Mouse (Mus musculus) thymus, postnatal 36 days (tissue): ENCODE results near the gene Trim29.
A peak's percentile ranks its signal among the peaks of the same experiment; 100 is the strongest.

Source experiments
- DNase-seq, 2 experiments: peaks; one replicate each; pipeline ENCODE4 v3.0.0; 2022; ENCODE audit warnings: mixed read lengths in 2 of 2

Gene Trim29

GRCm38 (mm10) chr9:43310538-43310937 is at the start of gene Trim29:
Gene Trim29 (plus strand): TSS chr9:43310848.
- DNase-seq, result no peak

GRCm38 (mm10) chr9:43261124-43261907 is 49.3 kb upstream of the Trim29 start:
- DNase-seq, result no peak

GRCm38 (mm10) chr9:43261941-43262340 is 48.7 kb upstream of the Trim29 start:
- no peak for DNase-seq

- no peak for DNase-seq
Observed at GRCm38 (mm10) chr9:43262390-43262789, 48.3 kb upstream of the Trim29 start.

- no peak for DNase-seq
Observed at GRCm38 (mm10) chr9:43262811-43263550, 47.7 kb upstream of the Trim29 start.

- DNase-seq, result no peak
Observed at GRCm38 (mm10) chr9:43263946-43264451, 46.6 kb upstream of the Trim29 start.

- DNase-seq, result no peak
Observed at GRCm38 (mm10) chr9:43265194-43265593, 45.5 kb upstream of the Trim29 start.

- peak; percentile 42 to 45 for DNase-seq
Observed at GRCm38 (mm10) chr9:43267357-43267756, 43.3 kb upstream of the Trim29 start.

- no peak for DNase-seq
Observed at GRCm38 (mm10) chr9:43269166-43269565, 41.5 kb upstream of the Trim29 start.

GRCm38 (mm10) chr9:43270723-43271252 is 39.9 kb upstream of the Trim29 start:
- no peak for DNase-seq

- no peak for DNase-seq
Observed at GRCm38 (mm10) chr9:43271761-43272518, 38.7 kb upstream of the Trim29 start.

- DNase-seq, result no peak
Observed at GRCm38 (mm10) chr9:43273735-43274134, 36.9 kb upstream of the Trim29 start.

GRCm38 (mm10) chr9:43284284-43284683 is 26.4 kb upstream of the Trim29 start:
- DNase-seq, result peak; percentile 49 to 56

- no peak for DNase-seq
Observed at GRCm38 (mm10) chr9:43285281-43285680, 25.4 kb upstream of the Trim29 start.

- DNase-seq, result peak; percentile 47 to 56
Observed at GRCm38 (mm10) chr9:43286870-43287269, 23.8 kb upstream of the Trim29 start.

GRCm38 (mm10) chr9:43293058-43293457 is 17.6 kb upstream of the Trim29 start:
- DNase-seq, result no peak

GRCm38 (mm10) chr9:43300394-43300793 is 10.3 kb upstream of the Trim29 start:
- DNase-seq, result no peak

GRCm38 (mm10) chr9:43302989-43303388 is 7.7 kb upstream of the Trim29 start:
- no peak for DNase-seq

- DNase-seq, result no peak
Observed at GRCm38 (mm10) chr9:43305882-43306281, 4.8 kb upstream of the Trim29 start.

- DNase-seq, result no peak
Observed at GRCm38 (mm10) chr9:43309087-43309872, 1.4 kb upstream of the Trim29 start.

GRCm38 (mm10) chr9:43312190-43312589 is 1.5 kb downstream of the Trim29 start:
- no peak for DNase-seq

- no peak for DNase-seq
Observed at GRCm38 (mm10) chr9:43313805-43314204, 3.2 kb downstream of the Trim29 start.
